Mouse (Mus musculus) embryonic facial prominence, embryonic 11.5 days (tissue): Measurements from ENCODE around the gene Hsph1. TPM values are rescaled to one million over a fixed set of nuclear protein-coding genes. Genes with fewer than 3 reads are reported as not detected.
A peak's percentile ranks its signal among the peaks of the same experiment; 100 is the strongest.

ENCODE experiments used
- ATAC-seq: fragments of 200-750 bp; cut with Nextera tagmentation; replicated peaks from 2 replicates; pipeline ENCODE4 v1.8.0; 2017; ENCODE audit warnings: low read depth; ENCODE audit not compliant: insufficient number of reproducible peaks, low FRiP score, low TSS enrichment
- DNase-seq: peaks from one replicate; pipeline ENCODE4 v3.0.0-alpha.2; 2015; ENCODE audit warnings: low spot score
- H3K27ac ChIP-seq: fragments of 300-500 bp; sonication (generic); replicated peaks from 2 replicates; pipeline ENCODE4 v1.5.1; 2014; ENCODE audit warnings: mild to moderate bottlenecking, low read depth, low read length, control low read depth
- H3K27me3 ChIP-seq: fragments of 300-500 bp; sonication (generic); 2 replicates; pipeline ENCODE4 v1.6.1; 2014; ENCODE audit warnings: mild to moderate bottlenecking, low read length, moderate library complexity, mixed read lengths; ENCODE audit not compliant: control insufficient read depth, insufficient read depth
- H3K36me3 ChIP-seq: fragments of 300-500 bp; sonication (generic); replicated peaks from 2 replicates; pipeline ENCODE4 v1.6.1; 2014; ENCODE audit warnings: low read depth, mild to moderate bottlenecking, low read length, moderate library complexity, mixed read lengths; ENCODE audit not compliant: control insufficient read depth, insufficient read depth
- H3K4me1 ChIP-seq: fragments of 300-500 bp; sonication (generic); 2 replicates; pipeline ENCODE4 v1.6.1; 2014; ENCODE audit warnings: low read length, mixed read lengths; ENCODE audit not compliant: control insufficient read depth, insufficient read depth
- H3K4me2 ChIP-seq: fragments of 300-500 bp; sonication (generic); 2 replicates; pipeline ENCODE4 v1.6.1; 2014; ENCODE audit warnings: low read depth, mild to moderate bottlenecking, control low read depth, low read length, moderate library complexity
- H3K4me3 ChIP-seq: fragments of 300-500 bp; sonication (generic); 2 replicates; pipeline ENCODE4 v1.5.1; 2014; ENCODE audit warnings: low read depth, low read length, control low read depth
- H3K9ac ChIP-seq: fragments of 300-500 bp; sonication (generic); replicated peaks from 2 replicates; pipeline ENCODE4 v1.6.1; 2014; ENCODE audit warnings: mild to moderate bottlenecking, control low read depth, low read length
- H3K9me3 ChIP-seq: fragments of 300-500 bp; sonication (generic); replicated peaks from 2 replicates; pipeline ENCODE4 v1.6.1; 2016; ENCODE audit warnings: mild to moderate bottlenecking, low read length, inconsistent platforms, mixed read lengths; ENCODE audit not compliant: control insufficient read depth
- WGBS: fragments of 180-500 bp; shearing (Covaris S2); extraction: QIAGEN DNeasy Blood & Tissue Kit; methylation state at CpG from one replicate; pipeline ENCODE4 v1.1.7; 2014; 5-methylcytosine and 5-hydroxymethylcytosine counted together
- polyA plus RNA-seq: library from polyadenylated mRNA; unstranded; fragments of >200 nt; fragmentation: Nextera tagmentation; extraction: Ambion mirVana; gene quantifications from 2 replicates; pipeline ENCODE4 v1.2.1, GENCODE M21; 2014

Hsph1 gene
- polyA plus RNA-seq, result 129 and 131 TPM in 2 replicates

- Histone ChIP-seq H3K4me2 (peak within 1 kb of the TSS; percentile 87), H3K36me3 (peaks cover 4% of the 10 kb centered on the region), H3K4me1 (no peaks in the 10 kb centered on the region), H3K27ac (peak within 1 kb of the TSS; percentile 79), H3K4me3 (peak within 1 kb of the TSS; percentile 81), H3K9me3 (no peaks in the 10 kb centered on the region), H3K27me3 (no peaks in the 10 kb centered on the region), H3K9ac (peak within 1 kb of the TSS; percentile 82)
- under 1% methylated on average over 60 of the region's 60 CpGs for WGBS
- DNase-seq, result peak; percentile 99
- ATAC-seq, result peak; percentile 99
Observed at GRCm38 (mm10) chr5:149636075-149636920, at the start of gene Hsph1. Gene Hsph1, minus strand, starts transcription at chr5:149636376.

- Histone ChIP-seq H3K27me3 (no peaks in the 10 kb centered on the region), H3K4me3 (no peak overlapping the region), H3K9me3 (no peaks in the 10 kb centered on the region), H3K36me3 (no peaks in the 10 kb centered on the region), H3K9ac (no peak overlapping the region), H3K27ac (no peak overlapping the region), H3K4me2 (no peak overlapping the region), H3K4me1 (no peaks in the 10 kb centered on the region)
- 78% methylated on average over 5 of the region's 5 CpGs for WGBS
- no peak for DNase-seq
- ATAC-seq, result no peak
Observed at GRCm38 (mm10) chr5:149680946-149681345, 44.8 kb upstream of the Hsph1 start.

GRCm38 (mm10) chr5:149679886-149680285 lies 43.7 kb upstream of the Hsph1 start:
- Histone ChIP-seq H3K4me1 (no peaks in the 10 kb centered on the region), H3K27me3 (no peaks in the 10 kb centered on the region), H3K4me3 (no peak overlapping the region), H3K27ac (no peak overlapping the region), H3K9me3 (no peaks in the 10 kb centered on the region), H3K4me2 (no peak overlapping the region), H3K36me3 (no peaks in the 10 kb centered on the region), H3K9ac (no peak overlapping the region)
- no peak for ATAC-seq
- no peak for DNase-seq
- WGBS, result 71% methylated on average over 7 of the region's 7 CpGs

- H3K9ac ChIP-seq, result peak overlapping the region; percentile 92
- no peaks in the 10 kb centered on the region for H3K9me3 ChIP-seq
- peak overlapping the region; percentile 89 for H3K4me2 ChIP-seq
- H3K36me3 ChIP-seq, result no peaks in the 10 kb centered on the region
- no peak overlapping the region for H3K27ac ChIP-seq
- H3K4me3 ChIP-seq, result peak overlapping the region; percentile 73
- WGBS, result 11% methylated on average over 12 of the region's 12 CpGs
- peak; percentile 30 for DNase-seq
- no peak; the same call in 1 of the 2 replicates for ATAC-seq
- no peaks in the 10 kb centered on the region for H3K4me1 ChIP-seq
- H3K27me3 ChIP-seq, result no peaks in the 10 kb centered on the region
Observed at GRCm38 (mm10) chr5:149679362-149679761, 43.2 kb upstream of the Hsph1 start.

- ATAC-seq, result no peak; the same call in none of the 2 replicates
- WGBS, result 1% methylated on average over 15 of the region's 15 CpGs
- H3K36me3 ChIP-seq, result no peaks in the 10 kb centered on the region
Observed at GRCm38 (mm10) chr5:149678990-149679348, 42.8 kb upstream of the Hsph1 start.

GRCm38 (mm10) chr5:149678100-149678989 lies 42.2 kb upstream of the Hsph1 start, which contains the start of gene B3glct:
Gene B3glct, plus strand, starts transcription at chr5:149678230.
- H3K4me2 ChIP-seq, result peak within 1 kb of the TSS; percentile 89
- H3K9ac ChIP-seq, result peak within 1 kb of the TSS; percentile 92
- peak within 1 kb of the TSS; percentile 73 for H3K4me3 ChIP-seq
- H3K9me3 ChIP-seq, result no peaks in the 10 kb centered on the region
- no peaks in the 10 kb centered on the region for H3K4me1 ChIP-seq
- H3K27ac ChIP-seq, result peak within 1 kb of the TSS; percentile 78
- ATAC-seq (peak; percentile 94), DNase-seq (peak; percentile 87)
- under 1% methylated on average over 85 of the region's 106 CpGs for WGBS
- H3K36me3 ChIP-seq, result no peaks in the 10 kb centered on the region
- H3K27me3 ChIP-seq, result no peaks in the 10 kb centered on the region

More at GRCm38 (mm10) chr5:149678990-149679348, 42.8 kb upstream of the Hsph1 start:
- peak overlapping the region; percentile 92 for H3K9ac ChIP-seq
- H3K4me3 ChIP-seq, result peak overlapping the region; percentile 73
- no peaks in the 10 kb centered on the region for H3K27me3 ChIP-seq
- peak overlapping the region; percentile 89 for H3K4me2 ChIP-seq
- H3K27ac ChIP-seq, result no peak overlapping the region
- no peaks in the 10 kb centered on the region for H3K4me1 ChIP-seq
- DNase-seq, result no peak
- H3K9me3 ChIP-seq, result no peaks in the 10 kb centered on the region

GRCm38 (mm10) chr5:149677196-149677595 lies 41.0 kb upstream of the Hsph1 start:
- ATAC-seq, result no peak
- Histone ChIP-seq H3K27ac (no peak overlapping the region), H3K9me3 (no peaks in the 10 kb centered on the region), H3K4me3 (no peak overlapping the region), H3K4me2 (no peak overlapping the region), H3K36me3 (no peaks in the 10 kb centered on the region), H3K27me3 (no peaks in the 10 kb centered on the region), H3K4me1 (no peaks in the 10 kb centered on the region), H3K9ac (no peak overlapping the region)
- WGBS, result 95% methylated on average over 3 of the region's 3 CpGs
- no peak for DNase-seq
